Mouse (Mus musculus) limb, embryonic 14.5 days (tissue): ENCODE measurements at regions not wholly inside any gene's neighbourhood (a gene's known extent, or its start where the extent isn't known, plus 50 kb on each side); places are given as distances from the start of the nearest gene placed in this dataset.

Experiments
- ATAC-seq: fragments of 200-750 bp; cut with Nextera tagmentation; 2 replicates; pipeline ENCODE4 v1.8.0; 2017; ENCODE audit warnings: low read depth, moderate number of reproducible peaks, moderate TSS enrichment; ENCODE audit not compliant: low FRiP score
- DNase-seq: peaks from one replicate; pipeline ENCODE4 v3.0.0-alpha.2; 2015; ENCODE audit warnings: low spot score
- H3K27ac ChIP-seq: fragments of 300-500 bp; sonication (generic); replicated peaks from 2 replicates; pipeline ENCODE4 v1.5.1; 2014; ENCODE audit warnings: low read depth, mild to moderate bottlenecking, low read length, moderate library complexity, mixed read lengths
- H3K27me3 ChIP-seq: fragments of 300-500 bp; sonication (generic); 2 replicates; pipeline ENCODE4 v1.6.1; 2014; ENCODE audit warnings: low read length, mixed read lengths; ENCODE audit not compliant: control insufficient read depth, insufficient read depth
- H3K36me3 ChIP-seq: fragments of 300-500 bp; sonication (generic); 2 replicates; pipeline ENCODE4 v1.6.1; 2014; ENCODE audit warnings: mild to moderate bottlenecking, low read length, moderate library complexity, mixed read lengths; ENCODE audit not compliant: control insufficient read depth, insufficient read depth
- H3K4me1 ChIP-seq: fragments of 300-500 bp; sonication (generic); 2 replicates; pipeline ENCODE4 v1.6.1; 2014; ENCODE audit warnings: antibody characterized with exemption, low read length, mixed read lengths; ENCODE audit not compliant: control insufficient read depth, insufficient read depth
- H3K4me2 ChIP-seq: fragments of 300-500 bp; sonication (generic); replicated peaks from 2 replicates; pipeline ENCODE4 v1.6.1; 2014; ENCODE audit warnings: low read depth, mild to moderate bottlenecking, low read length, moderate library complexity; ENCODE audit not compliant: severe bottlenecking
- H3K4me3 ChIP-seq: fragments of 300-500 bp; sonication (generic); replicated peaks from 2 replicates; pipeline ENCODE4 v1.5.1; 2014; ENCODE audit warnings: low read length
- H3K9ac ChIP-seq: fragments of 300-500 bp; sonication (generic); 2 replicates; pipeline ENCODE4 v1.6.1; 2014; ENCODE audit warnings: mild to moderate bottlenecking, low read depth, low read length, moderate library complexity; ENCODE audit not compliant: severe bottlenecking
- H3K9me3 ChIP-seq: fragments of 300-500 bp; sonication (generic); 2 replicates; pipeline ENCODE4 v1.6.1; 2016; ENCODE audit warnings: low read length; ENCODE audit not compliant: control insufficient read depth
- POLR2A ChIP-seq: fragments of 200-500 bp; IDR thresholded peaks from 2 replicates; pipeline ENCODE4 v1.8.0; 2012; ENCODE audit warnings: inconsistent platforms, mild to moderate bottlenecking, moderate library complexity, borderline replicate concordance; ENCODE audit not compliant: insufficient read depth, insufficient read length; ENCODE audit errors: extremely low read depth
- WGBS: fragments of 180-500 bp; shearing (Covaris S2); extraction: QIAGEN DNeasy Blood & Tissue Kit; methylation state at CpG from one replicate; pipeline ENCODE4 v1.1.7; 2014; 5-methylcytosine and 5-hydroxymethylcytosine counted together

DNA sequence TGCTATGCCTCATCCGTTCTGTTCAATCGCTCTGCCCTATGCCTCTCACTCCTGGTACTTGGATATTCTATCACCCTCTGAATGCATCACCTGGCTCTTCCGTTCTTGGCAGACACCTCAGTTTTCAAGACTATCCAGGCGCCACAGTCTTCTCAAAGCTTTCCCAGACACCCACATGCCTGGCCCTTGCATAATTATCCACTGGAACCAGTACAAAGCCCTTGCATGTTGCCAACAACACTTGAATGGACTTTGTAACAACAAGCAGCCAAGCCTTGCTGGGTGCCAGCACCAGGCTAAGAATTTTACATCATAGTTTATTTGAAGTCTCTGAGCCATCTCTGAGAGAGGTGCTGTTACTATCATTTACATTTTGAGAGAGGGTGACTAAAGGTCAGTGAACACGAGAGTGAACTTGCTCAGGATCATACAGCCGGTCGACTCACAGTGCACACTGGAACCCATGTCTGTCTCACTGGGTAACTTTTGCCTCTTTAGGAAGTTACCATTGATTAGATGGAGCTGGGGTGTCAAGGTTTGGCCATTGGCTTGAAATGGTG is 368.8 kb upstream of the Gm21798 start:
- Histone ChIP-seq H3K9me3 (no peaks in the 10 kb centered on the region), H3K27ac (no peak overlapping the region), H3K4me1 (no peaks in the 10 kb centered on the region), H3K36me3 (no peaks in the 10 kb centered on the region), H3K4me3 (no peak overlapping the region), H3K27me3 (no peaks in the 10 kb centered on the region), H3K9ac (no peak overlapping the region), H3K4me2 (no peak overlapping the region)
- ATAC-seq (no peak), DNase-seq (no peak)
- no peak for TF ChIP-seq POLR2A
- 91% methylated on average over 7 of the region's 7 CpGs for WGBS

DNA sequence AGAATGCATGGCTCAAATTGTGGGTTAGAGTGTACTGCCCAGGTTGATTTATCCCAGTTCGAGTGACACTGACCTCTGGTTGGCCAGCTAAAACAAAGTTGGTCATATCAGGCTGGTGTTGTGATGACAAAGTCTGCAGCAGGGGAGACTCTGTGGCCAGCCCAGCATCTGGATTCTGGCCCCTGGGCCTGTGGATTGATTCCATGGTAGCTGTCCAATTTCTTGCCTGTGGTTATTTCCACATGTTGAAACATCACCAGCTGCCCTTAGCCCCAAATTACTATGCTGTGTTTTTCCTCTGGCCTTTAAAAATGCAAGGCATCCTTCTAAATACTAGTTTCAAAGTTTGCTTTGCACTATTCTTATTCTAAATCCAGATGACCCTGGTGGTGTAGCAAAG is 346.8 kb upstream of the Gm21798 start:
- WGBS: 69% methylated on average over 1 of the region's 1 CpGs
- DNase-seq (no peak), ATAC-seq (no peak)

DNA sequence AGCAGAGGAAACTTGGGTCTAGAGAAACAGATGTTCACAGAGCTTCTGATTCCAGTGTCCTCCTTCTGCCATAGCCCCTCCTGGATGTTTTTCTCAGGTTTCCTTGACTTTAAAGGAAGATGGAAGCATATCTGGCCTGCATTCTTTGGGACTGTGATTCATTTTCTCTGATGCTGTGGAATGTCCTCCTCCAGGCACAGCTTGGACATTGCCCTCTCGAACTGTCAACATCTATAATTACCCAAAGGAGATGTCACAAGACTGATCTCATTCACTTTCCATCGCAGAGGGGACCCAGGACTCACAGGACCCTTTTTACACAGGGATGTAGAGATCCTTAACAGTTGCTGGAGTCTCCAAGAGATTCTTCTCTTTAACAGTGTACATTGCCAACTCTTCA is 345.9 kb upstream of the Gm21798 start:
- Histone ChIP-seq H3K27ac (no peak overlapping the region), H3K9ac (no peak overlapping the region), H3K27me3 (no peaks in the 10 kb centered on the region), H3K4me1 (no peaks in the 10 kb centered on the region), H3K4me2 (no peak overlapping the region), H3K9me3 (no peaks in the 10 kb centered on the region), H3K4me3 (no peak overlapping the region), H3K36me3 (no peaks in the 10 kb centered on the region)
- TF ChIP-seq POLR2A: no peak
- DNase-seq: no peak
- no peak for ATAC-seq
- WGBS: 62% methylated on average over 2 of the region's 2 CpGs

More for the DNA sequence above, 346.8 kb upstream of the Gm21798 start:
- H3K9ac ChIP-seq: no peak overlapping the region
- no peaks in the 10 kb centered on the region for H3K9me3 ChIP-seq
- no peak overlapping the region for H3K4me2 ChIP-seq
- H3K4me3 ChIP-seq: no peak overlapping the region
- H3K36me3 ChIP-seq: no peaks in the 10 kb centered on the region
- no peaks in the 10 kb centered on the region for H3K4me1 ChIP-seq
- TF ChIP-seq POLR2A: no peak
- no peak overlapping the region for H3K27ac ChIP-seq
- H3K27me3 ChIP-seq: no peaks in the 10 kb centered on the region

DNA sequence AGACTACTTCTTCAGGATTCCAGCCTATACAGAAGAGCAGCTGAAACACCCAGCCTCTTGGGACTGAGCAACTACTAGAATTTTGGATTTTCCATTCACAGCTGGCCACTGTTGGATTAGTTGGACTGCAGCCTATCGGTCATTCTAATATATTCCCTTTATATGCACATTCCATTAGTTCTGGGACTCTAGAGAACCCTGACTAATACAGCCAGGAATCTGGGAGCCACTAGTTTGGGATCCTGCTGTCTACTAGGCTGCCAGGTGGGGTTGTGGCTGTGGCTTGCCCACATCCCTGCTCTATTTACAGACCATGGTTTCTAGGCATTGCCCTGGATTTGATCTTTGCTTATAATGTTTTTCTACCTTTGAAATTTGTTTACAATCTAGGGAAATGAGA is 343.3 kb upstream of the Gm21798 start:
- Histone ChIP-seq H3K27ac (no peak overlapping the region), H3K36me3 (no peaks in the 10 kb centered on the region), H3K27me3 (no peaks in the 10 kb centered on the region), H3K4me1 (no peaks in the 10 kb centered on the region), H3K9ac (no peak overlapping the region), H3K4me3 (no peak overlapping the region), H3K4me2 (no peak overlapping the region), H3K9me3 (no peaks in the 10 kb centered on the region)
- 69% methylated on average over 1 of the region's 1 CpGs for WGBS
- no peak for TF ChIP-seq POLR2A
- DNase-seq (no peak), ATAC-seq (no peak)

DNA sequence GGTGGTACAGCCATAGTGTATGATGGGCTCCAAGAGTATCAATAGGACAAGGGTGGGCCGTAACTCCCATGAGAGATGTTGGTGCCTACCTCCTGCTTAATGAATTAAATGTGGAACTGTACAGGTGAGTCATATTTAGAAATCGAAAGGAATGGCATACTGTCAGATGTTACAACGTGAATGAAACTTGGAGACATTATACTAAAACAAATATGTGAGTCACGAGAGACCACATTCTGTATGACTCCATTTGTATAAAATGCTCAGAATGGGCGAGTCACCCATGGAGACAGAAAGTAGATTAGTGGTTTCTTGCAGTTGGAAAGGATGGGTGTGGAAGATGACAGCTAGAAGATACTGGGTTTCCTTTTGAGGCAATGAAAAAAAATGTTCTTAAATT is 340.4 kb upstream of the Gm21798 start:
- no peak for TF ChIP-seq POLR2A
- H3K36me3 ChIP-seq: no peaks in the 10 kb centered on the region
- no peak for ATAC-seq
- no peak overlapping the region for H3K9ac ChIP-seq
- no peak overlapping the region for H3K27ac ChIP-seq
- no peaks in the 10 kb centered on the region for H3K27me3 ChIP-seq
- no peak for DNase-seq
- 84% methylated on average over 5 of the region's 5 CpGs for WGBS
- H3K4me3 ChIP-seq: no peak overlapping the region
- no peaks in the 10 kb centered on the region for H3K9me3 ChIP-seq
- H3K4me1 ChIP-seq: no peaks in the 10 kb centered on the region
- no peak overlapping the region for H3K4me2 ChIP-seq

DNA sequence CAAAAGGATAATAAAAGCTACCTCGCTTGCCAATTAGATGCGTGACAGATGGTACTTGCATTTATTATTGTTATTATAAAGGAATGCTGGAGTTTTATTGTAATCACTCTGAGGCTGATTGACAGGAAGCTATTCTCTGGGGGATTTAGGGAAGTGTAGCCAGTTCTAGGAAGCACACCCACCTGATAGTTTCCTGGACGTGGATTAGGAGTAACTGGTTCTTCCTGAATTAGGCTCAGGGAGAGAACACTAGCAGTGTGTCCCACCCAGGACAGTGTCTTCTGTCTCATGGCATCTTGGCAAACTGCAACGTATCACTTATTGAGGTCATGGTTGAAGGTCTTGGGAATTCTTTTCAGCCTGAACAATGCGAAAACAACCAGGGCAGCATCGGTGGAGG is 336.9 kb upstream of the Gm21798 start:
- DNase-seq: no peak
- TF ChIP-seq POLR2A: no peak
- no peaks in the 10 kb centered on the region for H3K9me3 ChIP-seq
- no peaks in the 10 kb centered on the region for H3K36me3 ChIP-seq
- no peaks in the 10 kb centered on the region for H3K4me1 ChIP-seq
- no peak for ATAC-seq
- 55% methylated on average over 6 of the region's 6 CpGs for WGBS
- H3K27me3 ChIP-seq: no peaks in the 10 kb centered on the region
- H3K4me2 ChIP-seq: no peak overlapping the region
- H3K27ac ChIP-seq: no peak overlapping the region
- no peak overlapping the region for H3K9ac ChIP-seq
- no peak overlapping the region for H3K4me3 ChIP-seq
